Mouse (Mus musculus) naive thymus-derived CD4-positive, alpha-beta T cell, adult 2 months (primary cell): ENCODE measurements around the gene Wfdc6a.

Source experiments
- DNase-seq: peaks from one replicate; pipeline ENCODE4 v3.0.0-alpha.2; 2011; ENCODE audit warnings: low read depth

Wfdc6a gene

GRCm38 (mm10) chr2:164549963-164550894 is 35.0 kb downstream of the Wfdc6a start:
- no peak for DNase-seq

GRCm38 (mm10) chr2:164549338-164549737 is 35.9 kb downstream of the Wfdc6a start:
- DNase-seq = no peak

GRCm38 (mm10) chr2:164544454-164545097 is 40.7 kb downstream of the Wfdc6a start:
- peak; percentile 59 for DNase-seq

GRCm38 (mm10) chr2:164543745-164544144 is 41.5 kb downstream of the Wfdc6a start:
- DNase-seq = no peak

- DNase-seq = no peak
Observed at GRCm38 (mm10) chr2:164542598-164542997, 42.6 kb downstream of the Wfdc6a start.

GRCm38 (mm10) chr2:164542132-164542531 is 43.1 kb downstream of the Wfdc6a start:
- DNase-seq = no peak

- DNase-seq = no peak
Observed at GRCm38 (mm10) chr2:164540652-164541427, 44.4 kb downstream of the Wfdc6a start.

- no peak for DNase-seq
Observed at GRCm38 (mm10) chr2:164537003-164537402, 48.2 kb downstream of the Wfdc6a start.

- peak; percentile 75 for DNase-seq
Observed at GRCm38 (mm10) chr2:164534315-164534714, 50.9 kb downstream of the Wfdc6a start.

GRCm38 (mm10) chr2:164531169-164531568 is 54.1 kb downstream of the Wfdc6a start:
- peak; percentile 87 for DNase-seq
